Mouse (Mus musculus): ENCODE data around the gene Wdr73. TPM values are rescaled to one million over a fixed set of nuclear protein-coding genes. Genes with fewer than 3 reads are reported as not detected.
"Not testable (repeated sequence)": the region's sequence is repeated elsewhere in the genome, so short reads cannot be mapped to it uniquely, and the experiment has no call there.

Gene Wdr73
- 10 to 100 TPM; 25.4 to 28.3 TPM for total RNA-seq (2021)

DNA sequence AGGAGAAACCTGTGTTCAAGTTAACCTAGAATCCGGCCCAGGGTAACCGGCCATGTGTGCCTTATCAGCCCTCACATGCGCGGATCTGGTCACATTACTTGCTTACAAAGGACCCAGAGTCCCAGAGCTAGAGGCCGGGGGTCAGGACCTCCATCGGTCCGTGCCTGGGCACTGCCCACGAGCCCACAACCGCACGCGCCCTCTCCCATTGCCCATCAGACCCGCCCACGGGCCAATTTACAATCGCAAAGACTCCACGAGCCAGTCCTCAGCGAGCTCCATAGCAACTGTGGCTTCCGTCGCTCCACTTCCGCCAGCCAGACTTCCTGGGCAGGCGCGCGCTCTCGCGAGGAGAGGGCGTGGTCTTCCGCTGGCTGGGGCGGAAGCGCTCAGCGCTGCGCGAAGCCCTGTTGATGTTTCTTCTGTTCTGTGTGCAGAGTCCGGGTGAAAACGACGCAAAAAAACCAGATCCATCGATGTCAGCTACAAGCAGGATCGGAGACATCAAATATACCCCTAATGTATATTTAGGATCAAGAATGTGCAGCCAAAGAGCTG, at the start of gene Wdr73:
Wdr73 (minus strand) TSS at position 326 of the 558 bp plus-strand sequence.
- intact Hi-C loops (cut with DNase I), result no loop called here
- peak; percentile 88 to 95 for DNase-seq (ENCODE audit: extremely low spot score in 1 of 2, low spot score in 2 of 2)

DNA sequence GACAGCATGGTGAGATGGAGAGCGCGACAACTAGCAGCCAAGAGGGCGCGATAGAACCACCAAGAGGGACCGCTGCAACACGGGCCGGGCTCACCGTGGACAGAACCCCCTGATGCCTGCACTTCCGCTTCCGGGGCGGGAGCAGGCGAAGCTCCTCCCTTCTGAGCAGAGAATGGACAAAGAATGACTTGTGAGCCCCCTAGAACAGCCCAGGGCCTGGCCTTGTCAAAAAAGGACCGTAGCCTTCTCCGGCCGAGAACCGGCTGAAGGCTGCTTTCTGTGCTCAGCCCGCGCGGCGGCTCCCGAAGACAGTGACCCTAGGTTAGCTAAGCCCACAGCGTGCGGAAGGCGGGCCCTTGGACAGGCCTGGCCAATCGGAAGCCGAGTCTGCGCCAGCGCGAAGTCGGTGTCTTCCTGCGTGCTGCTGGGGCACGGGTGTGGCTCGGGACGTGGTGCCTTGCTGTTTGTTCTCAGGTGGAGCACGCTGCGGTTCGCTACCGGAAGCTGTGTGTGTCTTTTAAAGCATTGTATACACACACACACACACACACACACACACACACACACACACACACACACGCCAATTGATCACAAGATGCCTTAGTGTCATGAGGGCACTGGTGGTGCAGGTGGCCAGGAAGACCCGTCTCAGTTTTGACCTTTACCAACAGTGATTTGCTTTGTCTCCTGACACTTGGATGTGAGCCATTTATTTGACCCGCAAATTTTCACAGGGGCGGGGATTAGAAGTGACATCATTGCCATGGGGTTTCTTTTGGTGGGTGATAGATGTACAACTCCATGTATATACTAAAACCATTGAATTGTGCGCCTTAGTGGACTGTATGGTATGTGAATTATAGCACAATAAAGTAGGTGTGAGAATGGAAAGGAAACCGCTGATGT, 46.6 kb upstream of the Wdr73 start, which contains the start of gene Sec11a:
Sec11a (minus strand) TSS at position 336 of the 906 bp plus-strand sequence.
- intact Hi-C loops (cut with DNase I), result no loop called here

GRCm38 (mm10) chr7:80939808-80940207, 38.7 kb upstream of the Wdr73 start:
- intact Hi-C loops (cut with DNase I), result no loop called here
- DNase-seq (ENCODE audit: extremely low spot score in 1 of 2, low spot score in 2 of 2), result no peak

More for the DNA sequence above, 46.6 kb upstream of the Wdr73 start, which contains the start of gene Sec11a:
- peak; percentile 93 to 95 for DNase-seq (ENCODE audit: extremely low spot score in 1 of 2, low spot score in 2 of 2)

- DNase-seq (ENCODE audit: extremely low spot score in 1 of 2, low spot score in 2 of 2); intact Hi-C loops (cut with DNase I): not testable (repeated sequence)
Observed at GRCm38 (mm10) chr7:80937304-80937666, 36.2 kb upstream of the Wdr73 start.

GRCm38 (mm10) chr7:80936617-80937303, 35.7 kb upstream of the Wdr73 start:
- intact Hi-C loops (cut with DNase I); DNase-seq (ENCODE audit: extremely low spot score in 1 of 2, low spot score in 2 of 2): not testable (repeated sequence)

- DNase-seq (ENCODE audit: extremely low spot score in 1 of 2, low spot score in 2 of 2), result no peak
- intact Hi-C loops (cut with DNase I), result no loop called here
Observed at GRCm38 (mm10) chr7:80935834-80936233, 34.8 kb upstream of the Wdr73 start.

- intact Hi-C loops (cut with DNase I), result no loop called here
Observed at GRCm38 (mm10) chr7:80932777-80933176, 31.7 kb upstream of the Wdr73 start.

GRCm38 (mm10) chr7:80931618-80932207, 30.6 kb upstream of the Wdr73 start:
- intact Hi-C loops (cut with DNase I), result no loop called here
- DNase-seq (ENCODE audit: extremely low spot score in 1 of 2, low spot score in 2 of 2), result no peak

More at GRCm38 (mm10) chr7:80932777-80933176, 31.7 kb upstream of the Wdr73 start:
- DNase-seq (ENCODE audit: extremely low spot score in 1 of 2, low spot score in 2 of 2), result no peak

DNA sequence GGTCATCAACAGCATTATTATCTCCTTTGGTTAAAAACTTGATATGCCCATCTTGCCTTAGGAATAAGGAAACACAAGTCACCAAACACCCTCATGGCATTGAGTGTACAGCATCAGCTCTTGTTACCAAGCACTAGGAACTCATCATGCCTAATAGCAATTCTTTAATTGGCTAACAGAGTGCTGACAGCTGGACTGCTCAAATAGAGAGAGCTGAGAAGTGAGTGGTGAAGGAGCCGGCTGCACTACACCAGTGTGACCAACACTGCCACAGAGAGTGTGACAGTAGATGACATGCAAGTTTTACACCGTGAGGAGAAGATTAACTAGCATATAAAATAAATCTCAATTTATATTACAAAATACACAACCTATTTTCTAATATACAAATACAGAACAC, 22.1 kb upstream of the Wdr73 start:
- DNase-seq (ENCODE audit: extremely low spot score in 1 of 2, low spot score in 2 of 2), result no peak
- intact Hi-C loops (cut with DNase I), result no loop called here

DNA sequence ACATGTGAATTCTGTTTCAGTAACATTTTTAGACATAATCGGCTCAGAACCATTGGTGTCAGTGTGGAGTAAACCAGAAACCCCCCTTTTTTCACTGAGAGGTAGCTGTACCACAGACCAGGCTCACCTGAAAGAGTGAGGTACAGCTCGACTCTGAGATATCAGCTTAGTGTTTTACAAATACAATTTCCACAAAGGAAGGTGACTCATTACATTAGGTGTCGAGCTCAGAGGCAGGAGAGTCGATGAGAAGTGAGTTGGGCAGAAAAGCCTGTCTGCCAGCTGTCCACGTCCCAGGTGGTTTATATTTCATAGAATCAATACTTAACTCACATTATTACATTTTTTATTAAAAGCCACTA, 18.6 kb upstream of the Wdr73 start:
- intact Hi-C loops (cut with DNase I), result no loop called here

GRCm38 (mm10) chr7:80918982-80919646, 18.0 kb upstream of the Wdr73 start:
- no peak for DNase-seq (ENCODE audit: extremely low spot score in 1 of 2, low spot score in 2 of 2)
- intact Hi-C loops (cut with DNase I), result no loop called here

More for the DNA sequence above, 18.6 kb upstream of the Wdr73 start:
- DNase-seq (ENCODE audit: extremely low spot score in 1 of 2, low spot score in 2 of 2), result no peak

DNA sequence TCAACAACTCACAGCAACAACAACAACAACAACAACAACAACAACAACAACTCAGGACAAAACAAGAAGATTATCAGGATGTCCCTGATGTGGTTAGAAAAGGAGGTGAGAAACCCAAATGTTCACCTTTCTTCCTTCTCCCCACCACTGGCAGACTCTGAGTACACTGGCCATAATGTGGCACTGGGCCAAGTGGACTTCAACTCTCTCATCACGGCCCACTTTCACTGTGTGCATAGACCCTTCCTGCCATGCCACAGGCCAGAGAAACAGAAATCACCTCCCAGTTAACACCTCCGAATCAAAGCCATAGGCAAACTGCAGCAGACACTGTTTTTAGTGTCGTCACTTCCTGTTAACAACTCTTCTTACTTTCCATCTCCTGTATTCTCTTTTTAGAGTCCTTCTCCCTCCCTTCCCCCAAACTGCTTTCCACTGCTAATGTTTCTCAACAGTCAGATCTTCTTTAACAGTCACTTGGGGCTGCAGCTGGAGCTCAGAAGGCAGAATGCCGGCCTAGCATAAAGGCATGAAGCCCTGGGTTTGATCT, 16.9 kb upstream of the Wdr73 start:
- no peak for DNase-seq (ENCODE audit: extremely low spot score in 1 of 2, low spot score in 2 of 2)

DNA sequence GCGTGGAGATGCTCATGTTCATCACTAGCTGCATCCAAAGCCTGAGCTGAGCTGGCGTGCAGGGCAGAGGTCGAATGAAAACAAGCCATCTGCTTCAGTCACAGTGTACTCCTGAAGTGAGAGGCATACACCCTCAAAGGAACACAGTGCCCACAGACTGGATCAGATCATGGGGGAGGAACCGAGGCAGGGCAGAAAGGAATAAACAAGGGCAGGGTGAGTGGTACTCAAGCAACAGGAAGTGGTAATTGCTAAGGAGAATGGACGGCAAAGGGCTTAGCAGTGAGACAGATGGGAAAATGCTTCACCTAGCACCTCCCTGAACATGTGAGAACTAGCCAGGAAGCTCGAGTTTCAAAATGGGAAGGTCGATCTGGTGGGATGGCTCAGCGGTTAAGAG, 11.4 kb upstream of the Wdr73 start:
- DNase-seq (ENCODE audit: extremely low spot score in 1 of 2, low spot score in 2 of 2), result no peak

More for the DNA sequence above, 16.9 kb upstream of the Wdr73 start:
- intact Hi-C loops (cut with DNase I), result no loop called here

DNA sequence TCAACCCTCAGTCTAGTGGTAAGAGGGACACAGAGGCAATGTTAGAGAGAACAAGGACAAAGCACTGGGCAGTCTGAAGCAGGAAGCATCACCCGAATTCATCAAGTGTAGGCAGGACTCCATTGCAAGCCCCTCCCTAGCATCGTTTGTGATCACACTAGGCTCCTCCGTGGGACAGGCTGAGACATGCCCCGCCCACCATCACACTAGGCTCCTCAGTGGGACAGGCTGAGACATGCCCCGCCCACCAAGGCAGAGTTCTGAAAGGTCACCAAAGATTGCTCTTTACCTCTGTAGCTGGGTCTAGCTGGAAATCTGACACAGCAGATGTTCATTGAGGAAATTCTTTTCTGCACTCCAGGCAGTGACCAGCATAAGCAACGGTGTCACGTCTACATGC, 10.0 kb upstream of the Wdr73 start:
- intact Hi-C loops (cut with DNase I), result no loop called here
- no peak for DNase-seq (ENCODE audit: extremely low spot score in 1 of 2, low spot score in 2 of 2)

More for the DNA sequence above, 11.4 kb upstream of the Wdr73 start:
- intact Hi-C loops (cut with DNase I), result no loop called here

DNA sequence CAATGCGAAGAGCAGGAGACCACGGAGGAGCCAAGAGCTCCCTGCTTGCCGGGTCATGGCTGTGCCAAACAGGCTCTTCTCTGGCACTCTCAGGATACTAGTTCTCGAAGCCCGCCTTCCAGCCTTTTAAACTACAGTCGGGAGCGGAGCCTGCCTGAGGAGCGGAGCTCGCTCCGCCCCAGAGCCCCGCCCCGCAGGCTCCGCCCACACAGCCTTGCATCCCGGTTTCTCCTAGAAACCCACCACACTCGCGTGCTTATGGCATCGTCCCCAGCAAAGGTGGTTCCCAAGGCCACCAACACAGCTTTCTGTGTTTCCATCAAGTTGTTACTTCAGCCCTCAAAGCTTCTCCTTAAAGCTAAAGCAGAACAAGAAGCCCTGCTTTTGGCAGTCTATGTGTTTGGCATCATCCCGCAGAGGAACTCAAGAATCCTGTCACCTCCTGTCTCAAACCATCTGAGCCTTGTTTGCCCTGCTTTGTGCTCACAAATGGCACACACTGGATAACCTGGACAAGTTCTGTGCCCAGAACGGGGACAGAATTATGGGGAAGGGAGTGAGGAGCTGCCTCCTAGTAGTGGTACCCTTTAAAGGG, 3.9 kb upstream of the Wdr73 start, which contains the start of gene Nmb:
Nmb (minus strand) TSS at position 156 of the 595 bp plus-strand sequence.
- peak; percentile 55 to 83 for DNase-seq (ENCODE audit: extremely low spot score in 1 of 2, low spot score in 2 of 2)
- intact Hi-C loops (cut with DNase I), result no loop called here

GRCm38 (mm10) chr7:80903625-80904422, 2.8 kb upstream of the Wdr73 start:
- no peak for DNase-seq (ENCODE audit: extremely low spot score in 1 of 2, low spot score in 2 of 2)
- intact Hi-C loops (cut with DNase I), result no loop called here
